Mouse (Mus musculus) stomach, embryonic 15.5 days (tissue): ENCODE data around the gene D130040H23Rik. TPM values are rescaled to one million over a fixed set of nuclear protein-coding genes. Genes with fewer than 3 reads are reported as not detected.
"Not testable (repeated sequence)": the region's sequence is repeated elsewhere in the genome, so short reads cannot be mapped to it uniquely, and the experiment has no call there.

ENCODE experiments used
- ATAC-seq: fragments of 200-750 bp; cut with Nextera tagmentation; 2 replicates; pipeline ENCODE4 v1.8.0; 2017; ENCODE audit warnings: low read depth, moderate number of reproducible peaks, moderate TSS enrichment; ENCODE audit not compliant: insufficient read depth, low FRiP score
- H3K27ac ChIP-seq: fragments of 300-500 bp; sonication (generic); 2 replicates; pipeline ENCODE4 v1.5.1; 2015; ENCODE audit warnings: mild to moderate bottlenecking, inconsistent platforms
- H3K27me3 ChIP-seq: fragments of 300-500 bp; sonication (generic); replicated peaks from 2 replicates; pipeline ENCODE4 v1.6.1; 2015; ENCODE audit warnings: inconsistent platforms
- H3K36me3 ChIP-seq: fragments of 300-500 bp; sonication (generic); 2 replicates; pipeline ENCODE4 v1.6.1; 2015; ENCODE audit warnings: inconsistent platforms
- H3K4me1 ChIP-seq: fragments of 300-500 bp; sonication (generic); 2 replicates; pipeline ENCODE4 v1.6.1; 2015; ENCODE audit warnings: inconsistent platforms
- H3K4me2 ChIP-seq: fragments of 300-500 bp; sonication (generic); 2 replicates; pipeline ENCODE4 v1.6.1; 2015; ENCODE audit warnings: mild to moderate bottlenecking, inconsistent platforms
- H3K4me3 ChIP-seq: fragments of 300-500 bp; sonication (generic); replicated peaks from 2 replicates; pipeline ENCODE4 v1.5.1; 2015; ENCODE audit warnings: inconsistent platforms
- H3K9ac ChIP-seq: fragments of 300-500 bp; sonication (generic); 2 replicates; pipeline ENCODE4 v1.6.1; 2015; ENCODE audit warnings: inconsistent platforms
- H3K9me3 ChIP-seq: fragments of 300-500 bp; sonication (generic); 2 replicates; pipeline ENCODE4 v1.6.1; 2016; ENCODE audit warnings: inconsistent platforms
- WGBS: fragments of 180-500 bp; shearing (Covaris S2); methylation state at CpG from one replicate; pipeline ENCODE4 v1.1.7; 2015; 5-methylcytosine and 5-hydroxymethylcytosine counted together
- polyA plus RNA-seq: library from polyadenylated mRNA; unstranded; fragments of >200 nt; fragmentation: Nextera tagmentation; extraction: Ambion mirVana; gene quantifications from 2 replicates; pipeline ENCODE4 v1.2.1, GENCODE M21; 2015

D130040H23Rik gene
- 5.5 and 6.5 TPM in 2 replicates for polyA plus RNA-seq

DNA sequence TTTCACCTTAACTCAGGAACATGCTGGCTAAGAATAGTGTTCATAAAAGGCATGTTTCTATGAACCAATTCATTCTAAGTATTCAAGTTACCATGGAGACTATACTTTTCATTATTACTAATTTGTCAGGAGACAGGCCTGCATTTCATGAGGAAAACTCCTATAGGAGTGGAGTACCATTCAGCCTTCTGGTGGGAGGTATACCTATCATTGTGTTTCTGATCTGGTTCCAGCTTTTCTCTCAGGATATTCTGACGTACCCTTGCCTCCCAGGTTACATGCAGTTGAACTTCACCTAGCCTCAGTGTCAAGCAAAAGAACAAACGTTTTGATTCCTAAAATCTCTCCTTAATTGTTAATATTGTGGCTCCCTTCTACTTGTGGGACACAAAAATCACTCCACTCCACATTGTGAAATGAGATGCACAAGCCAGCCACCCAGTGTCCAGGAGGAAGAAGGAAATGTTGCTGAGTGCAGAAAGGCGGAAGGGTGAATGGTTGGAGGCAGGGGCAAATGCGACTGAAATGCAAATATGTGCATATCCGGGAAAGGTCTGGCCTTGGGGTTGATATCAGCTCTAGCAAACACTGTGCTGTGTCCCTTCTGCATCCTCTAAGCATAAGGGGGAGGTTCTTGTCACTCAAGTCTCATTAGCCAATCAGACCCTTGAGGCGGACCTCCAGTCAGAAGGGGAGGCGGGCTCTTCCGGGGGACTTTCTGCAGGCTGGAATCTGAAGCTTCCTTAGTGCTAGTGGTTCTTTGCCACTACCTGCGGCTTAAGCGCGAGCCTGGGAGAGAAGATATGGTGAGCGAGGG lies at the start of gene D130040H23Rik:
Gene D130040H23Rik (plus strand): TSS at position 695 of the 817 bp plus-strand sequence.
- H3K27me3 ChIP-seq: no peaks in the 10 kb centered on the region
- 0 out of 2 replicates have a peak, but pooled peaks cover 2% of the 10 kb centered on the region for H3K4me1 ChIP-seq
- 8% methylated on average over 12 of the region's 12 CpGs for WGBS
- peak; percentile 99 for ATAC-seq
- H3K36me3 ChIP-seq: no peaks in the 10 kb centered on the region; the same call in 1 of the 2 replicates
- peak within 1 kb of the TSS; percentile 66 for H3K4me2 ChIP-seq
- H3K9ac ChIP-seq: peak within 1 kb of the TSS; percentile 59
- H3K9me3 ChIP-seq: no peaks in the 10 kb centered on the region
- peak within 1 kb of the TSS; percentile 81 for H3K27ac ChIP-seq
- peak within 1 kb of the TSS; percentile 71 for H3K4me3 ChIP-seq

DNA sequence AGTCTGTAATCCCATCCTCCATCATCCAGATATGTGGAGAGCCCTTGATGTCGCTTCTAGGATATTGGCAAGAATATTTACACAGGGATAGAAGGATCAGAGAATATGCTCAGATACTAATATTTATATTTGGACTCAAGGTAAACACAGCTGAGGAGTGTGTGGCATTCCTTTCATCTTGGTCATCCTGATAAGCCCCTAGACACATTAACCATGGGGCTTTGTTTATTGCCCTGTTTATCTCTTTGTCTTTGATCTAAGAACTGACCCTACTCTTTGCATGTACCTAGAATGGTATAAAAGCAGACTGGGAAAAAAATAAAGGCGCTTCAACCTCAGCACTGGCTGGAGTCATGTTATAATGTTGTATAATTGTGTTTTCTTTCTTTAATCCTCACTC lies 28.3 kb upstream of the D130040H23Rik start:
- Histone ChIP-seq H3K27me3 (no peaks in the 10 kb centered on the region), H3K9ac (no peak overlapping the region), H3K9me3 (no peaks in the 10 kb centered on the region), H3K27ac (no peak overlapping the region), H3K36me3 (no peaks in the 10 kb centered on the region), H3K4me2 (no peak overlapping the region), H3K4me1 (no peaks in the 10 kb centered on the region), H3K4me3 (no peak overlapping the region)
- WGBS: 33% methylated on average over 2 of the region's 2 CpGs
- ATAC-seq: no peak

DNA sequence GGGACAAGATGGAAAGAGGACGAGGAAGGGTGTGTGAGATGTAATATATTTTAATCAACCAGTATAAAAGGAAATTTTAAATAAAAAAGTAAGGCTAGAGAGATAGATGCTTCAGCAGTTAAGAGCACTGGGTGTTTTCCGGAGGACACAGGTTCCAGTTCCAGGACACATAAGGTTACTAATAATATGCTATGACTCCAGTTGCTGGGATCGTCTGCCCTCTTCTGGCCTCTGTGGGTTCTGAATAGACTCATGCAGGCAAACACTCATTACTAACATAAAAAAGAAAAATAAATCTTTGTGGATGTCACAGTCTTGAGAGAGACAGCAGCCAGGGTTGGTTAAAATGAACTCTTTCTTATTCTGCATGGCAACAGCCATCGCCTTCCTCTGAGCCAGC lies 2.4 kb upstream of the D130040H23Rik start:
- Histone ChIP-seq H3K4me3 (no peak overlapping the region), H3K9ac (no peak overlapping the region), H3K9me3 (no peaks in the 10 kb centered on the region), H3K27ac (no peak overlapping the region), H3K36me3 (no peaks in the 10 kb centered on the region), H3K27me3 (no peaks in the 10 kb centered on the region), H3K4me1 (0 out of 2 replicates have a peak, but pooled peaks cover 2% of the 10 kb centered on the region), H3K4me2 (no peak overlapping the region)
- no peak for ATAC-seq
- 59% methylated on average over 4 of the region's 4 CpGs for WGBS

DNA sequence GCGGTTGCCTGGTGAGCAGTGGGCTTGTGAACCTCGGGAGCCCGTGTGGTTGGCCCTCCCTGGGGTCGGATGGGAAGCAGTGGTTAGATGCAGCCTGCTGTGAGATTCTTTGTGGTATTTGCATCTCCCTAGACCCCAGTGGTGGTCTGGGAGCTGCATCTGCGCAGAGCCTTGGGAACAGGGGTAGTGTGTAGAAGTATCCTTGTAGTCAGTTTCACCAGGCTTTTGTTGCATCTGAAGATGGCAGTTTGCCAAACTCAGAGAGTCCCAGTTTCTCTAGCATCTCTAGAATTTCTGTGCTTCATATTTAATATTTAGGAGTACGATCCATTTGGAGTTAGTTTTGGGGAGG lies 299 bp downstream of the D130040H23Rik start:
- Histone ChIP-seq H3K36me3 (no peaks in the 10 kb centered on the region; the same call in 1 of the 2 replicates), H3K27me3 (no peaks in the 10 kb centered on the region), H3K4me3 (peak overlapping the region; percentile 71), H3K9ac (peak overlapping the region; percentile 59), H3K27ac (peak overlapping the region; percentile 81), H3K4me1 (0 out of 2 replicates have a peak, but pooled peaks cover 2% of the 10 kb centered on the region), H3K9me3 (no peaks in the 10 kb centered on the region), H3K4me2 (peak overlapping the region; percentile 66)
- WGBS: 14% methylated on average over 6 of the region's 6 CpGs
- no peak for ATAC-seq

DNA sequence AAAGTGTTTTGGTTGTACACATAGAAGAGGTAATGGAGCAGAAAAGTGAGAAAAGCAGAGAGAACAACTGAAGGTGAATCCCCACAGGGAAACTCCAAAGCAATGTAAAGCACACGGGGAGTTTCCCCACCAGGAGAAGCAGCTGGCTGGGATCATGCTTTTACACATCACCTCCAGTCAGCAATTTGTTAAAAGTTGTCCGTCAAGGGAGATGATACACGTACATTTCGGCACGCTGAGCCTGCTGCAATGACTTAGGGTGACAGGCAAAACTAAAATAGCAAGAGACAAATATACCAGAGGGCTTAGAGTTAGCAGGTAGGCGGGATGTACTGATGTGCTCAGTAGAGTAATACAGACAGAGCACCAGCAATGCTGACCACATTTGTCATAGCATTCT lies 1.6 kb downstream of the D130040H23Rik start:
- WGBS: 71% methylated on average over 6 of the region's 6 CpGs
- H3K4me1 ChIP-seq: 0 out of 2 replicates have a peak, but pooled peaks cover 2% of the 10 kb centered on the region
- H3K9me3 ChIP-seq: no peaks in the 10 kb centered on the region
- no peak overlapping the region for H3K27ac ChIP-seq
- H3K9ac ChIP-seq: no peak overlapping the region
- H3K4me3 ChIP-seq: no peak overlapping the region
- no peaks in the 10 kb centered on the region; the same call in 1 of the 2 replicates for H3K36me3 ChIP-seq
- H3K4me2 ChIP-seq: no peak overlapping the region
- ATAC-seq: no peak
- no peaks in the 10 kb centered on the region for H3K27me3 ChIP-seq

DNA sequence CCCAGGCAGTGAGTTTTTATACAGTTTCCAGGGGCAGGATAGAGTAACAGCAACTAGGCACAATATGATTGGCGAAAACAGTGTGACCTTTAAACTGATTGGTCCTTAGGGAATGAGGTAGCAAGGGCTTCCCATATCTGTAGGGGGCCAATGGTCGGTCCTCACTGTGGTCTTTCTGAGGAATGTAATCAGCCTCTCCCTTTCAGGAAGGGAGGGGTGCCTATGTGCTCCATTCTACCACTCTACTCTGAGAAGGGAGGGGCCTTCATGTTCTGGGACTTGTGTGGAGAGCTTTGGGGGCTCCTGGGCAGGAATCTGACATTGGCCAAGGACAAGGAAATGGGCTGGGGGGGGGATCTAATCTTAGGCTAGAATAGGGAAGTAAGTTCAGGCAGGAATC lies 53.9 kb downstream of the D130040H23Rik start:
- Histone ChIP-seq H3K4me3 (no peak overlapping the region), H3K4me1 (no peaks in the 10 kb centered on the region), H3K4me2 (no peak overlapping the region), H3K9ac (no peak overlapping the region), H3K9me3 (no peaks in the 10 kb centered on the region), H3K36me3 (no peaks in the 10 kb centered on the region), H3K27me3 (no peaks in the 10 kb centered on the region), H3K27ac (no peak overlapping the region)
- WGBS: 77% methylated on average over 2 of the region's 2 CpGs
- ATAC-seq: no peak

DNA sequence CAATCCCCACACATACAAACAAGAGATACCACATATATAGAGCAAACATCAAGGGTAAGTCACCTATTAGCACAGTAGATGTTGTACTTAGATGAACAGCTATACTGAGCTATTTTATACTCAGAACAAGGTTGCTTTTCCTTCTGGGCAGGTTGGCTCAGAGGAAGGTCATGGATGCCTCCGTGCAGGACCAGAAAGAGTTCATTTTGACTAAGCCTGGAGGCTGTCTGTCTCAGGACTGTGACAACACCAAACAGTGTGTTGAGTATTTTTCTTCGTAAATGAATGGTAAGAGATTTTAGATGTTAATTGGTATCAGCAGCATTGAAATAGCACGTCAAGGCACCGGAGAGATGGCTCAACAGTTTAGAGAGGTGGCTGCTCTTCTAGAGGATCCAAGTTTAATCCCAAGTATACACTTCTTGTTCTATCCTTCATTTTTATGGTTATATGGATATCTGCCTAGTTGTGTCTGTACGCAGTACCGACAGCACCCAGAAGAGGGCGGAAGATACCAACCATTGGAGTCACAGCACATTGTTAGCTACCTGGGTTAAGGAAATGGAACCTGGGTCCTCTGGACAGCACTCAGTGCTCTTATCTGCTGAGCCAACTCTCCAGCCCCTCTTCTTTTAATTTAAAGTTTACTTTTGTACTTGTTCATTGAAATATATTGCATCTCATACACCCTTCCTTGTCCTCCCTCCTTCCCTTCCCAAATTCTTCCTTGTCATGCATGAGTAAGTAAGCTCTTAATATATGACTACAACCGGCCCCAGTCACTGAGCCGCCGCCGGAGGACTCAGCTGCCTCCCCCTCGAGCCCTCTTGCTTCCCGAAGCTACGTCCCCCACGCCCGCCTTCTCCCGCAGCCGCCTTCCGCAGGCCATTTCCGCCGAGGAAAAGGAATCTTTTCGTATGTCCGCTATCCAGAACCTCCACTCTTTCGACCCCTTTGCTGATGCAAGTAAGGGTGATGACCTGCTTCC lies 57.7 kb downstream of the D130040H23Rik start:
- WGBS: 8% methylated on average over 24 of the region's 24 CpGs
- Histone ChIP-seq H3K27ac (no peak overlapping the region), H3K36me3 (no peaks in the 10 kb centered on the region), H3K9me3 (no peaks in the 10 kb centered on the region), H3K4me2 (peak overlapping the region; percentile 60), H3K27me3 (no peaks in the 10 kb centered on the region), H3K4me3 (peak overlapping the region; percentile 35), H3K9ac (no peak overlapping the region; the same call in 1 of the 2 replicates), H3K4me1 (no peaks in the 10 kb centered on the region)
- peak; percentile 81 for ATAC-seq

DNA sequence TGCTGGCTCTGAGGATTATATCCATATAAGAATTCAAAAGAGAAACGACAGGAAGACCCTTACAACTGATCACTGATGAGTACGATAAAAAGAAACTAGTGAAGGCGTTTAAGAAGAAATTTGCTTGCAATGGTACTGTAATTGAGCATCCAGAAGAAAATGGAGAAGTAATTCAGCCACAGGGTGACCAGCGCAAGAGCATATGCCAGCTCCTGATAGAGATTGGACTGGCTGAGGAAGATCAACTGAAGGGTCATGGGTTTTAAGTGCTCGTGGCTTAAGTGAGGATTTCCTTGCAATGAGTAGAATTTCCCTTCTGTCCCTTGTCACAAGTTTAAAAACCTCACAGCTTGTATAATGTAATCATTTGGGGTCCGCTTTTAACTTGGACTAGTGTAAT lies 58.4 kb downstream of the D130040H23Rik start:
- 43% methylated on average over 6 of the region's 6 CpGs for WGBS
- ATAC-seq, H3K36me3 ChIP-seq, H3K9me3 ChIP-seq, H3K9ac ChIP-seq, H3K27ac ChIP-seq, H3K4me1 ChIP-seq, H3K27me3 ChIP-seq: not testable (repeated sequence)
- peak overlapping the region; percentile 35 for H3K4me3 ChIP-seq
- peak overlapping the region; percentile 60 for H3K4me2 ChIP-seq

Other genes with a start within 250 kb of the D130040H23Rik start
- gene Zfp930, start 62.0 kb upstream of the D130040H23Rik start, polyA plus RNA-seq: 16.2 and 19.8 TPM in 2 replicates
- gene Gm9495, start 182.5 kb downstream of the D130040H23Rik start, polyA plus RNA-seq: not detected in 2 replicates